Mouse (Mus musculus): ENCODE measurements around the gene Scn8a. TPM values are rescaled to one million over a fixed set of nuclear protein-coding genes. Genes with fewer than 3 reads are reported as not detected.

The Scn8a gene
- polyA plus RNA-seq, 1 experiment from 2014 or later: 13.2 TPM

GRCm38 (mm10) chr15:100990283-100990682 lies 120.6 kb downstream of the Scn8a start:
- POLR2A ChIA-PET: no interaction called here
- no peak for TF ChIP-seq CTCF (IDR thresholded peaks at IDR 0.05)
- CTCF ChIA-PET: no interaction called here
- DNase-seq (ENCODE audit: low read depth, low spot score): no peak
- ATAC-seq: no peak
- H3K27me3 ChIP-seq: peaks cover 3% of the 10 kb centered on the region
- in situ Hi-C loops (cut with MboI; ENCODE audit: low pct_unique_long_range_greater_than_20kb): no loop called here

- in situ Hi-C loops (cut with MboI; ENCODE audit: low pct_unique_long_range_greater_than_20kb): no loop called here
- no peak for ATAC-seq
- POLR2A ChIA-PET: interaction anchor here (0.6 kb wide), 1 partner anchor 83 kb away, joined by 3 read pairs; no protein-coding TSS in a partner anchor
- peaks cover 4% of the 10 kb centered on the region for H3K27me3 ChIP-seq
- CTCF ChIA-PET: no interaction called here
- no peak for TF ChIP-seq CTCF (IDR thresholded peaks at IDR 0.05)
- DNase-seq (ENCODE audit: low read depth, low spot score): no peak
Observed at GRCm38 (mm10) chr15:100997090-100997489, 127.4 kb downstream of the Scn8a start.

GRCm38 (mm10) chr15:101001685-101002084 lies 132.0 kb downstream of the Scn8a start:
- DNase-seq (ENCODE audit: low read depth, low spot score): no peak
- TF ChIP-seq CTCF (IDR thresholded peaks at IDR 0.05): no peak
- no peaks in the 10 kb centered on the region for H3K27me3 ChIP-seq
- ChIA-PET POLR2A (no interaction called here), CTCF (no interaction called here)
- no peak for ATAC-seq
- in situ Hi-C loops (cut with MboI; ENCODE audit: low pct_unique_long_range_greater_than_20kb): no loop called here

- POLR2A ChIA-PET: no interaction called here
- TF ChIP-seq CTCF (IDR thresholded peaks at IDR 0.05): no peak
- in situ Hi-C loops (cut with MboI; ENCODE audit: low pct_unique_long_range_greater_than_20kb): no loop called here
- DNase-seq (ENCODE audit: low read depth, low spot score) (no peak), ATAC-seq (no peak)
- CTCF ChIA-PET: no interaction called here
- H3K27me3 ChIP-seq: no peaks in the 10 kb centered on the region
Observed at GRCm38 (mm10) chr15:101002466-101002865, 132.8 kb downstream of the Scn8a start.

GRCm38 (mm10) chr15:101004538-101004937 lies 134.9 kb downstream of the Scn8a start:
- no peaks in the 10 kb centered on the region for H3K27me3 ChIP-seq
- ATAC-seq: no peak
- in situ Hi-C loops (cut with MboI; ENCODE audit: low pct_unique_long_range_greater_than_20kb): no loop called here

GRCm38 (mm10) chr15:101005717-101006116 lies 136.1 kb downstream of the Scn8a start:
- CTCF ChIA-PET: no interaction called here
- in situ Hi-C loops (cut with MboI; ENCODE audit: low pct_unique_long_range_greater_than_20kb): no loop called here
- ATAC-seq (no peak), DNase-seq (ENCODE audit: low read depth, low spot score) (no peak)
- no peaks in the 10 kb centered on the region for H3K27me3 ChIP-seq
- POLR2A ChIA-PET: no interaction called here
- no peak for TF ChIP-seq CTCF (IDR thresholded peaks at IDR 0.05)

More at GRCm38 (mm10) chr15:101004538-101004937, 134.9 kb downstream of the Scn8a start:
- ChIA-PET CTCF (no interaction called here), POLR2A (no interaction called here)
- no peak for TF ChIP-seq CTCF (IDR thresholded peaks at IDR 0.05)
- no peak for DNase-seq (ENCODE audit: low read depth, low spot score)

- TF ChIP-seq CTCF (IDR thresholded peaks at IDR 0.05): no peak
- ATAC-seq (no peak), DNase-seq (ENCODE audit: low read depth, low spot score) (no peak)
- H3K27me3 ChIP-seq: no peaks in the 10 kb centered on the region
- in situ Hi-C loops (cut with MboI; ENCODE audit: low pct_unique_long_range_greater_than_20kb): no loop called here
- CTCF ChIA-PET: interaction anchor here (0.7 to 1.3 kb wide), 2 partner anchors 16 to 25 kb away, joined by 3 read pairs; no protein-coding TSS in a partner anchor
- POLR2A ChIA-PET: no interaction called here
Observed at GRCm38 (mm10) chr15:101006251-101007040, 136.8 kb downstream of the Scn8a start.

DNA sequence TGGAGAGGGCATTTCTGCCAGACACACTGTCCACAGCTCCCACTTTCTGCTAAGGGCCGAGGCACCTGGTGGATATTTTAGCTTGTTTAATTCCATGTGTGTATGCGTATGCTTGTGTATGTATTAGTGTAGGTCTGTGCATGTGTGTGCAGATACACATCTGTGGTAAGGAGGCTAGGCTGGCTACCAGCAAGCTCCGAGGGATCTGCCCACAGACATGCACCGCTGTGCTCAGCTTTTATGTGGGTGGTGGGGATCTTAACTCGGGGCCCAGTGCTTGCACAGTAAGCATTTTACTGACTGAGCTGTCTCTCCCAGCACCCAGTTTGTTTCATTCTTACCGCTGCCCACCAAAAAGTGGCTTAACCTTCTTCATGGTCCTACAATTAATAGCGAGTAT lies 137.6 kb downstream of the Scn8a start:
- no peak for ATAC-seq
- H3K27me3 ChIP-seq: no peaks in the 10 kb centered on the region
- CTCF ChIA-PET: interaction anchor here (0.7 to 1.3 kb wide), 2 partner anchors 15 to 24 kb away, joined by 3 read pairs; no protein-coding TSS in a partner anchor
- DNase-seq (ENCODE audit: low read depth, low spot score): no peak
- in situ Hi-C loops (cut with MboI; ENCODE audit: low pct_unique_long_range_greater_than_20kb): no loop called here
- no peak for TF ChIP-seq CTCF (IDR thresholded peaks at IDR 0.05)
- POLR2A ChIA-PET: no interaction called here

- POLR2A ChIA-PET: no interaction called here
- no peak for ATAC-seq
- CTCF ChIA-PET: no interaction called here
- no peaks in the 10 kb centered on the region for H3K27me3 ChIP-seq
- no peak for TF ChIP-seq CTCF (IDR thresholded peaks at IDR 0.05)
- in situ Hi-C loops (cut with MboI; ENCODE audit: low pct_unique_long_range_greater_than_20kb): no loop called here
- DNase-seq (ENCODE audit: low read depth, low spot score): no peak
Observed at GRCm38 (mm10) chr15:101008386-101009010, 138.8 kb downstream of the Scn8a start.

DNA sequence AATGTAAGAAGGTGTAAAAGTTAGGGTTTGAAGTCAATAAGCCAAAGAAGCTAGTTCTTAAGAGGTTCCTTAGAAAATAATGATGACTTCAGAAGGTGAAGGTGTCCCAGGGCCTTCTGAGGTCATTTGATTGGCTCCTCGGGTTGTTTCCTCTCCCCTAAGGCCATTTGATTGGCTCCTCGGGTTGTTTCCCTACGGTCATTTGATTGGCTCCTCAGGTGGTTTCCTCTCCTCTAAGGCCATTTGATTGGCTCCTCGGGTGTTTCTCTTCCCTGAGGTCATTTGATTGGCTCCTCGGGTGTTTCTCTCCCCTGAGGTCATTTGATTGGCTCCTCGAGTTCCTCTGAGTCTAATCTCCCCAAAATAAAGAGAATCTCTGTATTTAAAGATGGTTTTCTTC lies 141.7 kb downstream of the Scn8a start:
- no peak for DNase-seq (ENCODE audit: low read depth, low spot score)
- ChIA-PET POLR2A (no interaction called here), CTCF (interaction anchor here (1.8 kb wide), 1 partner anchor 31 kb away, joined by 4 read pairs; no protein-coding TSS in a partner anchor)
- ATAC-seq: no peak
- TF ChIP-seq CTCF (IDR thresholded peaks at IDR 0.05): no peak
- in situ Hi-C loops (cut with MboI; ENCODE audit: low pct_unique_long_range_greater_than_20kb): no loop called here
- H3K27me3 ChIP-seq: no peaks in the 10 kb centered on the region

- ATAC-seq: no peak
- ChIA-PET POLR2A (no interaction called here), CTCF (no interaction called here)
- no peaks in the 10 kb centered on the region for H3K27me3 ChIP-seq
- TF ChIP-seq CTCF (IDR thresholded peaks at IDR 0.05): no peak
- no peak for DNase-seq (ENCODE audit: low read depth, low spot score)
- in situ Hi-C loops (cut with MboI; ENCODE audit: low pct_unique_long_range_greater_than_20kb): no loop called here
Observed at GRCm38 (mm10) chr15:101028960-101029359, 159.3 kb downstream of the Scn8a start.
